Mouse (Mus musculus) lung, adult 2 months (tissue): ENCODE results near the gene Zfp93.

ENCODE experiments used
- CTCF ChIP-seq: fragments of 200-500 bp; IDR thresholded peaks from 2 replicates; pipeline ENCODE4 v1.5.1; 2011; ENCODE audit warnings: mild to moderate bottlenecking, low read length, control low read depth; ENCODE audit not compliant: insufficient read depth
- POLR2A ChIP-seq: fragments of 200-500 bp; IDR thresholded peaks from 2 replicates; pipeline ENCODE4 v1.6.1; 2011; ENCODE audit warnings: low read depth, mild to moderate bottlenecking, control low read depth, low read length, borderline replicate concordance; ENCODE audit errors: extremely low read depth

DNA sequence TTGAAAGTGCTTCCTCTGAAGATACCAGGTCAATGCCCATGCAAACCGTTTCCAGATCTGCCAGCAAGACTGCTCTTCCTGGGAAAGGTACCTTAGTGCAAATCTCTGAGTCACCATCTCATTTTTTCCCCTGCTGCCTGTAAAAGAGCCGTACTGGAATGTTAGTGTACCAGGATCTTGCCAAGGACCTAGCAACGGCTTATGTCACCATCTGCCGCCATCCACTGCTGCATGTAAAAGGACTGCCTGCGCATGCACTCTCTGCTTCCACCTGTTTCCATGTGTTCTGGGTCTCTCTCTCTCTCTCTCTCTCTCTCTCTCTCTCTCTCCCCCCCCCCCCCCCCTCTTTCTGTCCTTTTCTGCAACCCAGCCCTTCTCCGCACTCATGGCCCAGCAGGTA is 18.3 kb downstream of the Zfp93 start:
- TF ChIP-seq CTCF (no peak), POLR2A (no peak)
